Mouse (Mus musculus): ENCODE measurements at regions not wholly inside any gene's neighbourhood (a gene's known extent, or its start where the extent isn't known, plus 50 kb on each side); places are given as distances from the start of the nearest gene placed in this dataset.

DNA sequence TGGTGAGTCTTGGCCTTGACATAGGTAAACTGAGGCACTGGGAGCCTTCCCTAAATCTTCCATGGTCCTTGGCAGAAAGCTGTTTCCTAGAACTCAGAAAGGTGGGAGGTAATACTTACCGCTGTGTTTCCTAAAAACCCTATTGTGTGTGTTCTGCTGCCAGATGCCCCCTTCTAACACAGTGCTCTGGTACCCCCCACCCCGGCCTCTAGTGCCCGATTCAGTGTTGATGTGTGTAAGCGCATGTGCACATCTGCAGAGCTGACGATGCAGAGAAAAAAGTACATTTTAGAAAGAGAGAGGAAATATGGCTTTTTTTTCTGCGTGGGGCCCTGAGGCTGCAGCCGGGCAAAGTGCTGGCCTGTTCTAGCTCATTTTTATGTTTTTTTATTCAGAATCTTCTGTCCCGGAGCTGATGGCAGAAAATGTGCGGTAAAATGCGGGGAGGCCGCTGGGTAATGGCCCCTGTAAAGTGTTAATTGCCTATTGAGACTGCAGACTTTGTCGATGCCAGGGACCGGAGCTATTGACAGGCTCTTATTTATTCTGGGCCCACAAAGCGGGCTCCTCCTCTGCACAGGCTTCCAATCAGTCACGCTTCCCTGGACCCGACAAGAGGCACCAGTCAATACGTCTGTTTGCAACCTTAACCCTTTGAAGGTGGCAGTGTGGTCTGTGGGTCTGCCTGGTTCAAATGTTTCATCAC lies 208.0 kb downstream of the Dhx35 start:
- TF ChIP-seq POLR2A (IDR thresholded peaks at IDR 0.05; ENCODE audit: low read depth, low read length) (no peak), CTCF (IDR thresholded peaks at IDR 0.05; ENCODE audit: extremely low read depth, insufficient read depth, insufficient read length, insufficient replicate concordance) (no peak)
